Mouse (Mus musculus): ENCODE data around the gene Gm8994. TPM values are rescaled to one million over a fixed set of nuclear protein-coding genes. Genes with fewer than 3 reads are reported as not detected.

Gm8994 gene
- total RNA-seq, 1 experiment from 2014 or later, result not detected

- no peak for ATAC-seq (replicated peaks in 1 of 2; ENCODE audit: insufficient read depth in 1 of 2, low FRiP score in 2 of 2, low TSS enrichment in 1 of 2, low read depth in 1 of 2, poor library complexity in 2 of 2, severe bottlenecking in 2 of 2)
These were observed 19.7 kb downstream of the Gm8994 start for GRCm38 (mm10) chr6:136347053-136347452.

GRCm38 (mm10) chr6:136347631-136348030, 20.3 kb downstream of the Gm8994 start:
- no peak for ATAC-seq (replicated peaks in 1 of 2; ENCODE audit: insufficient read depth in 1 of 2, low FRiP score in 2 of 2, low TSS enrichment in 1 of 2, low read depth in 1 of 2, poor library complexity in 2 of 2, severe bottlenecking in 2 of 2)

GRCm38 (mm10) chr6:136353399-136354184, 26.3 kb downstream of the Gm8994 start:
- peak in 1 of 2 experiments; percentile 55; a peak in 1 of 4 replicates for ATAC-seq (replicated peaks in 1 of 2; ENCODE audit: insufficient read depth in 1 of 2, low FRiP score in 2 of 2, low TSS enrichment in 1 of 2, low read depth in 1 of 2, poor library complexity in 2 of 2, severe bottlenecking in 2 of 2)

- no peak for ATAC-seq (replicated peaks in 1 of 2; ENCODE audit: insufficient read depth in 1 of 2, low FRiP score in 2 of 2, low TSS enrichment in 1 of 2, low read depth in 1 of 2, poor library complexity in 2 of 2, severe bottlenecking in 2 of 2)
These were observed 31.1 kb downstream of the Gm8994 start for GRCm38 (mm10) chr6:136358471-136358870.

- no peak for ATAC-seq (replicated peaks in 1 of 2; ENCODE audit: insufficient read depth in 1 of 2, low FRiP score in 2 of 2, low TSS enrichment in 1 of 2, low read depth in 1 of 2, poor library complexity in 2 of 2, severe bottlenecking in 2 of 2)
These were observed 36.0 kb downstream of the Gm8994 start for GRCm38 (mm10) chr6:136363313-136363712.

GRCm38 (mm10) chr6:136364008-136364407, 36.7 kb downstream of the Gm8994 start:
- ATAC-seq (replicated peaks in 1 of 2; ENCODE audit: insufficient read depth in 1 of 2, low FRiP score in 2 of 2, low TSS enrichment in 1 of 2, low read depth in 1 of 2, poor library complexity in 2 of 2, severe bottlenecking in 2 of 2), result no peak

- no peak for ATAC-seq (replicated peaks in 1 of 2; ENCODE audit: insufficient read depth in 1 of 2, low FRiP score in 2 of 2, low TSS enrichment in 1 of 2, low read depth in 1 of 2, poor library complexity in 2 of 2, severe bottlenecking in 2 of 2)
These were observed 37.2 kb downstream of the Gm8994 start for GRCm38 (mm10) chr6:136364430-136365098.

GRCm38 (mm10) chr6:136376097-136376496, 48.8 kb downstream of the Gm8994 start:
- no peak for ATAC-seq (replicated peaks in 1 of 2; ENCODE audit: insufficient read depth in 1 of 2, low FRiP score in 2 of 2, low TSS enrichment in 1 of 2, low read depth in 1 of 2, poor library complexity in 2 of 2, severe bottlenecking in 2 of 2)

Other genes with a start within 250 kb of the Gm8994 start
- gene Grin2b, start 154.0 kb upstream of the Gm8994 start, total RNA-seq (2017), result not detected in 2 replicates
- not detected in 2 replicates for gene E330021D16Rik, start 88.0 kb downstream of the Gm8994 start, total RNA-seq (2017)
- gene Atf7ip, start 178.6 kb downstream of the Gm8994 start, total RNA-seq (2017), result 59.3 and 112 TPM in 2 replicates